Mouse (Mus musculus): Measurements from ENCODE around the gene Slc48a1. TPM values are rescaled to one million over a fixed set of nuclear protein-coding genes. Genes with fewer than 3 reads are reported as not detected.

The Slc48a1 gene
- polyA plus RNA-seq, 1 experiment from 2014 or later, result 46.8 TPM

DNA sequence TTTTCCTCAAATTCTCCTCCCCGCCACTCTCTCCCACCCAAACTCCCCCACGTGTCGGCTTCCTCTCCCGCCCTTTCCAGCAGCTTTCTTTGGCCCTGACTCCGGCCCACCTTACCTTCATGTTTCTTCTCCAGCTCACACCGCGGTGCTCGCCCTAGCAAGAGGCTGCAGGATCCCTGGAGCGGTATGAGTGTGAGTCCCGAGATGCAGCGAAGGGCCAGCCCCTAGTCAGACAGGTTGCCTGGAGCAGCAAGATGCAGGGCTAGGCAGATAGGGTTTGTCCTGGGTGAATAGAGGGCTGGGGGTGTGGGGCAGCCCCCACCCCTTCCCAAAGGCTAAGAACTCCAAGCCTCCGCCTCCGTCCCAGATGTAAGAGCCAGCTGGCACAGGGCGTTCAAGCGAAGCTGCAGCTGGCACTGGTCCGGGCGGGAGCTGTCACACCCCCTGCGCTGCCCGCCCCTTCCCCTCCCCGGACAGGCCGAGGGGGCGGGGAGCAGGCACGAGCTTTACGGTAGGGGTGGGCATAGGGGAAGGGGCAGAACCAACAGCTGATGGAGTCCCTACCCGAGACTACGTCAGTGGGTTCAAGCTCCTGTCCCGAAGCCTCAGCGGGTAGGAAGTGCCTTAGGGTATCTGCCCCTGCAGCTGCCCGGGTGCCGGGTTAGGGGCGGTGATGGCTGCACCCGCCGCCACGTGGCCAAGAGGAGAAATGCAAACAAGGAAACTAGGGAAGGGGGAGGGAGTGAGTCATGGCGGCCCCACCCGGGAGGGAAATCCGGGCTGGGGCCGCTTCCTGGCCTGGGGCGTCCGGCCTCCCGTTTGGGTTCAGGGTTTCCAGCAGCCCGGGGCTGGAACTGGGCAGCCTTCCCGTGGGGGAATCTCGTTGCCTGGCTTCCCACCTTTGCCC lies 10.8 kb upstream of the Slc48a1 start, which contains the start of gene Rapgef3:
Gene Rapgef3, minus strand, starts transcription at position 693 of the 907 bp plus-strand sequence.
- ATAC-seq (ENCODE audit: low read depth), result peak; percentile 90
- H3K4me2 ChIP-seq (ENCODE audit: low read depth, low read length), result peak within 1 kb of the TSS; percentile 98
- peak within 1 kb of the TSS; percentile 89 for H3K27ac ChIP-seq (ENCODE audit: low read length)
- H3K9ac ChIP-seq (ENCODE audit: low read length), result peak within 1 kb of the TSS; percentile 82
- H3K36me3 ChIP-seq (ENCODE audit: control insufficient read depth, insufficient read depth, low read length), result no peaks in the 10 kb centered on the region
- peaks cover 3% of the 10 kb centered on the region; the same call in 1 of the 2 replicates for H3K27me3 ChIP-seq (ENCODE audit: control insufficient read depth, insufficient read depth, low read depth, low read length)
- H3K4me1 ChIP-seq (replicated peaks; ENCODE audit: control insufficient read depth, insufficient read depth, low read length), result peaks cover 54% of the 10 kb centered on the region
- H3K4me3 ChIP-seq (ENCODE audit: low read length), result peak within 1 kb of the TSS; percentile 60
- no peaks in the 10 kb centered on the region for H3K9me3 ChIP-seq (ENCODE audit: control insufficient read depth, low read length)
- WGBS, result under 1% methylated on average over 43 of the region's 44 CpGs

DNA sequence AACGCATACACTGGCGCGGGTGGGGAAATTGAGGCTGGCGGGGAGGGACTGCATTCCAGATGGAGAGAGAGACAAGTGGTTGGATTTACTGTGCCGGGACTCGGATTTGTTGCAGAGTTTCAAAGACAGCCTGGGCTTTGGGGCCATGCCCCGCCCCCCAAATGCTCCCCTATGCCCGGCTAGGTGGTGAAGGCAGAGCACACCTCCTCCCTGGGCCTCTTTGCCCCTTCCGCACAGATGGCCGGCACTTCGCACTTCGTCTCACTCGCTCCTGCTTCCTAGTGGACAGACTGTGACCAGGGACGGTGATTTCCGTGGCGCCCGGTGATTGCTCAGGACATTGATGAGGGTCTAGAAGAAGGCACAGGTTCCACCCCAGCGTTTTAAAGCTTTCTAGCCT lies 10.1 kb upstream of the Slc48a1 start:
- no peaks in the 10 kb centered on the region for H3K36me3 ChIP-seq (ENCODE audit: control insufficient read depth, insufficient read depth, low read length)
- peak overlapping the region; percentile 60 for H3K4me3 ChIP-seq (ENCODE audit: low read length)
- H3K27me3 ChIP-seq (ENCODE audit: control insufficient read depth, insufficient read depth, low read depth, low read length), result peaks cover 3% of the 10 kb centered on the region; the same call in 1 of the 2 replicates
- ATAC-seq (ENCODE audit: low read depth), result peak; percentile 27
- peak overlapping the region; percentile 82 for H3K9ac ChIP-seq (ENCODE audit: low read length)
- H3K27ac ChIP-seq (ENCODE audit: low read length), result peak overlapping the region; percentile 89
- peak overlapping the region; percentile 98 for H3K4me2 ChIP-seq (ENCODE audit: low read depth, low read length)
- WGBS, result under 1% methylated on average over 18 of the region's 18 CpGs
- peaks cover 55% of the 10 kb centered on the region for H3K4me1 ChIP-seq (replicated peaks; ENCODE audit: control insufficient read depth, insufficient read depth, low read length)
- H3K9me3 ChIP-seq (ENCODE audit: control insufficient read depth, low read length), result no peaks in the 10 kb centered on the region

GRCm38 (mm10) chr15:97770280-97770679 lies 8.0 kb upstream of the Slc48a1 start:
- no peak overlapping the region for H3K4me2 ChIP-seq (ENCODE audit: low read depth, low read length)
- H3K36me3 ChIP-seq (ENCODE audit: control insufficient read depth, insufficient read depth, low read length), result no peaks in the 10 kb centered on the region
- H3K9me3 ChIP-seq (ENCODE audit: control insufficient read depth, low read length), result no peaks in the 10 kb centered on the region
- H3K27me3 ChIP-seq (ENCODE audit: control insufficient read depth, insufficient read depth, low read depth, low read length), result peaks cover 3% of the 10 kb centered on the region; the same call in 1 of the 2 replicates
- peaks cover 54% of the 10 kb centered on the region for H3K4me1 ChIP-seq (replicated peaks; ENCODE audit: control insufficient read depth, insufficient read depth, low read length)
- H3K27ac ChIP-seq (ENCODE audit: low read length), result no peak overlapping the region
- H3K4me3 ChIP-seq (ENCODE audit: low read length), result no peak overlapping the region
- ATAC-seq (ENCODE audit: low read depth), result no peak
- 79% methylated on average over 8 of the region's 8 CpGs for WGBS
- no peak overlapping the region for H3K9ac ChIP-seq (ENCODE audit: low read length)

DNA sequence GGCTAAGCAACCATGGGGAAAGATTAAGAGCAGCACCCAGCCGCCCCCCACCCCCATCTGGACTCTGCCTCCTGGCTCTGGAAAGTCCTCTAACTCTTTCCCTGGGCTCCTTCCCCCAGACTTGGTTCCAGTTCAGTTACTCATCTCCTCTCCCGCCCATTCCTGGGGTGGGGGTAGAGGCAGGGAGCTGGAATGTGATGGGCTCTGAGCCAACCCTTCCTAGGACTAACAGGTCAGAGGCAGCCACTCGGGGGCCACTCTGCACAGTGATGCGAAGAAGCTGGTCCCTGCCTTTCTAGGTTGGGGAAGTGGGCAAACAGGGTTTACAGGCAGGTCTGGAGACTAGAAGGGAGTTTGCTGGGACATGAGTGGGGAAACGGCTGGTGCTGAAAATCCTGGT lies 5.2 kb upstream of the Slc48a1 start:
- no peaks in the 10 kb centered on the region for H3K9me3 ChIP-seq (ENCODE audit: control insufficient read depth, low read length)
- H3K4me2 ChIP-seq (ENCODE audit: low read depth, low read length), result peak overlapping the region; percentile 23; the same call in 1 of the 2 replicates
- ATAC-seq (ENCODE audit: low read depth), result peak; percentile 92
- H3K4me3 ChIP-seq (ENCODE audit: low read length), result no peak overlapping the region
- peak overlapping the region; percentile 95 for H3K27ac ChIP-seq (ENCODE audit: low read length)
- no peaks in the 10 kb centered on the region for H3K27me3 ChIP-seq (ENCODE audit: control insufficient read depth, insufficient read depth, low read depth, low read length)
- WGBS, result 4% methylated on average over 5 of the region's 5 CpGs
- H3K36me3 ChIP-seq (ENCODE audit: control insufficient read depth, insufficient read depth, low read length), result no peaks in the 10 kb centered on the region
- peaks cover 36% of the 10 kb centered on the region for H3K4me1 ChIP-seq (replicated peaks; ENCODE audit: control insufficient read depth, insufficient read depth, low read length)
- peak overlapping the region; percentile 45 for H3K9ac ChIP-seq (ENCODE audit: low read length)

DNA sequence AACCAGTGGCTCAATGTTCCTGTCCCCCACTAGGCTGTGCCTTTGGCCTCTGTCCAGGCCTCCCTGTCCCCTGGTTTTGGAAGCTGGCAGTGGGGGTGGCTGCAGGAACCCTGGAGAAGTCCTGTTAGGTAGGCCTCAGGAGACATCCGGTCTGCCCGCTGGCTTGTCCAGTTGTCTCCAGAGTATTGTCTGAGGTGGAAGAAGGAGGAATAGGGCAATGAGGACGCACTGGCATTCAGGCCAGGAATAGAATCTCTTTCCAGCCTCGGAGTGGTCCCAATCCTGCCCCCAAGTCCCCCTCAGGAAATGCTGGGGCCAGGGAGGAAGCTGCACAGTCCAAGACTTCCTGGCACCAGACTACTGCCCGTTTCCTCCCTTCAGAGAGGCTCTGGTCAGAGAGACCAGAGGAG lies 4.4 kb upstream of the Slc48a1 start:
- no peak overlapping the region for H3K4me3 ChIP-seq (ENCODE audit: low read length)
- H3K27ac ChIP-seq (ENCODE audit: low read length), result peak overlapping the region; percentile 95
- WGBS, result 52% methylated on average over 5 of the region's 5 CpGs
- ATAC-seq (ENCODE audit: low read depth), result peak; percentile 54
- no peaks in the 10 kb centered on the region for H3K27me3 ChIP-seq (ENCODE audit: control insufficient read depth, insufficient read depth, low read depth, low read length)
- H3K4me2 ChIP-seq (ENCODE audit: low read depth, low read length), result no peak overlapping the region
- H3K36me3 ChIP-seq (ENCODE audit: control insufficient read depth, insufficient read depth, low read length), result no peaks in the 10 kb centered on the region
- peaks cover 35% of the 10 kb centered on the region for H3K4me1 ChIP-seq (replicated peaks; ENCODE audit: control insufficient read depth, insufficient read depth, low read length)
- peak overlapping the region; percentile 5; the same call in 1 of the 2 replicates for H3K9ac ChIP-seq (ENCODE audit: low read length)
- no peaks in the 10 kb centered on the region for H3K9me3 ChIP-seq (ENCODE audit: control insufficient read depth, low read length)

DNA sequence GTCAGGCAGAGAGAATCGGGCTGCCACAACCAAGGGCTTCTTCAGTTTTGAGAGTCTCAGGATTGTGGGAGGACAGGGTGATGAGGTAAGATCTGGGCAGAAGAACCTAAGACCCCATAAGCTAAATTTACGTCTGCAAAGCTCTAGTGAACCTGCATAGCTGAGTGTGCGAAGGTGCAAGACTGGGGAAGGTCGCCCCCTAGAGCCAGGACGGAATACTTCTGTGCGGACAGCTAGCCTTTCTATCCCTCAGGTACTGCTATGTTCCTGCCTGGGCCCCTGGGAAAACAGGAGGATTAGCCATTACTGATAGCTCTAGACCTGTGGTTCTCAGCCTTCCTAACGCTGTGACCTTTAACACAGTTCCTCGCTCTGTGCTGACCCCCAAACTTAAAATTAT lies 1.8 kb upstream of the Slc48a1 start:
- Histone ChIP-seq H3K9ac (ENCODE audit: low read length) (no peak overlapping the region), H3K9me3 (ENCODE audit: control insufficient read depth, low read length) (no peaks in the 10 kb centered on the region), H3K4me1 (replicated peaks; ENCODE audit: control insufficient read depth, insufficient read depth, low read length) (peaks cover 39% of the 10 kb centered on the region), H3K27me3 (ENCODE audit: control insufficient read depth, insufficient read depth, low read depth, low read length) (no peaks in the 10 kb centered on the region), H3K36me3 (ENCODE audit: control insufficient read depth, insufficient read depth, low read length) (no peaks in the 10 kb centered on the region), H3K4me3 (ENCODE audit: low read length) (no peak overlapping the region), H3K27ac (ENCODE audit: low read length) (no peak overlapping the region), H3K4me2 (ENCODE audit: low read depth, low read length) (no peak overlapping the region)
- no peak for ATAC-seq (ENCODE audit: low read depth)
- WGBS, result 7% methylated on average over 8 of the region's 8 CpGs

- WGBS, result 82% methylated on average over 6 of the region's 6 CpGs
- peaks cover 42% of the 10 kb centered on the region for H3K4me1 ChIP-seq (replicated peaks; ENCODE audit: control insufficient read depth, insufficient read depth, low read length)
Observed at GRCm38 (mm10) chr15:97776919-97777318, 1.4 kb upstream of the Slc48a1 start.

DNA sequence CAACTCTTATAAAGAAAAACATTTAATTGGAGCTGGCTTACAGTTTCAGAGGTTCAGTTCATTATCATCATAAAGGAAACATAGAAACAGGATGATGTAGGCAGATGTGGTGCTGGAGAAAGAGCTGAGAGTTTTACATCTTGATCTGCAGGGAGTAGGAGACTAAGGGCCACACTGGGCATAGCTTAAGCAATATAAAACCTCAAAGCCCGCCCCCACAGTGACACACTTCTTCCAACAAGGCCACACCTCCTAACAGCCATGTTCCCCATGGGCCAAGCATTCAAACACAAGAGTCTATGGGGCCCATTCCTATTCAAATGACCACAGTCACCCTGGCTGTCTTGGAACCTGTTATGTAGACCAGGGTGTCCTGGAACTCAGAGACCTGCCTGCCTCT lies 1.3 kb downstream of the Slc48a1 start:
- Histone ChIP-seq H3K36me3 (ENCODE audit: control insufficient read depth, insufficient read depth, low read length) (no peaks in the 10 kb centered on the region), H3K4me1 (replicated peaks; ENCODE audit: control insufficient read depth, insufficient read depth, low read length) (peaks cover 25% of the 10 kb centered on the region), H3K9me3 (ENCODE audit: control insufficient read depth, low read length) (no peaks in the 10 kb centered on the region), H3K27ac (ENCODE audit: low read length) (no peak overlapping the region), H3K4me2 (ENCODE audit: low read depth, low read length) (no peak overlapping the region), H3K4me3 (ENCODE audit: low read length) (no peak overlapping the region), H3K27me3 (ENCODE audit: control insufficient read depth, insufficient read depth, low read depth, low read length) (no peaks in the 10 kb centered on the region), H3K9ac (ENCODE audit: low read length) (no peak overlapping the region)
- ATAC-seq (ENCODE audit: low read depth), result no peak
- 74% methylated on average over 1 of the region's 1 CpGs for WGBS

More at GRCm38 (mm10) chr15:97776919-97777318, 1.4 kb upstream of the Slc48a1 start:
- Histone ChIP-seq H3K4me2 (ENCODE audit: low read depth, low read length) (no peak overlapping the region), H3K9me3 (ENCODE audit: control insufficient read depth, low read length) (no peaks in the 10 kb centered on the region), H3K4me3 (ENCODE audit: low read length) (no peak overlapping the region), H3K36me3 (ENCODE audit: control insufficient read depth, insufficient read depth, low read length) (no peaks in the 10 kb centered on the region), H3K27me3 (ENCODE audit: control insufficient read depth, insufficient read depth, low read depth, low read length) (no peaks in the 10 kb centered on the region), H3K27ac (ENCODE audit: low read length) (no peak overlapping the region), H3K9ac (ENCODE audit: low read length) (no peak overlapping the region)
- ATAC-seq (ENCODE audit: low read depth), result no peak

- Histone ChIP-seq H3K4me3 (ENCODE audit: low read length) (no peak overlapping the region), H3K9me3 (ENCODE audit: control insufficient read depth, low read length) (no peaks in the 10 kb centered on the region), H3K9ac (ENCODE audit: low read length) (no peak overlapping the region), H3K27me3 (ENCODE audit: control insufficient read depth, insufficient read depth, low read depth, low read length) (no peaks in the 10 kb centered on the region), H3K4me1 (replicated peaks; ENCODE audit: control insufficient read depth, insufficient read depth, low read length) (peaks cover 28% of the 10 kb centered on the region), H3K36me3 (ENCODE audit: control insufficient read depth, insufficient read depth, low read length) (no peaks in the 10 kb centered on the region), H3K27ac (ENCODE audit: low read length) (peak overlapping the region; percentile 42), H3K4me2 (ENCODE audit: low read depth, low read length) (no peak overlapping the region)
- ATAC-seq (ENCODE audit: low read depth), result no peak
- WGBS, result 60% methylated on average over 12 of the region's 12 CpGs
Observed at GRCm38 (mm10) chr15:97780611-97781031, 2.3 kb downstream of the Slc48a1 start.
